Mouse (Mus musculus) CH12.LX (cell line): ENCODE data around the gene Setd5. TPM values are rescaled to one million over a fixed set of nuclear protein-coding genes. Genes with fewer than 3 reads are reported as not detected.
A peak's percentile ranks its signal among the peaks of the same experiment; 100 is the strongest.

Source experiments
- DNase-seq: peaks from one replicate; pipeline ENCODE4 v3.0.0-alpha.2; 2013; ENCODE audit errors: extremely low read depth
- H3K27ac ChIP-seq: 2 replicates; pipeline ENCODE4 v1.5.1; 2012; ENCODE audit warnings: low read depth, mild to moderate bottlenecking, control low read depth, moderate library complexity; ENCODE audit not compliant: insufficient read depth
- H3K27me3 ChIP-seq: replicated peaks from 2 replicates; pipeline ENCODE3; 2012; ENCODE audit warnings: inconsistent platforms
- H3K36me3 ChIP-seq, 2 experiments: replicated peaks in 1 of 2; 2 replicates each; pipeline versions ENCODE3 to v1.6.1; 2012; ENCODE audit warnings: inconsistent platforms in 1 of 2, low read length in 1 of 2, mild to moderate bottlenecking in 1 of 2, mixed read lengths in 1 of 2, moderate library complexity in 1 of 2; ENCODE audit not compliant: control insufficient read depth in 1 of 2, insufficient read depth in 1 of 2
- H3K4me1 ChIP-seq, 2 experiments: 2 replicates each; pipeline ENCODE4 v1.6.1; 2012; ENCODE audit warnings: inconsistent platforms in 1 of 2, moderate library complexity in 1 of 2; ENCODE audit not compliant: insufficient read depth in 2 of 2, control insufficient read depth in 1 of 2
- H3K4me2 ChIP-seq: 2 replicates; pipeline ENCODE4 v1.6.1; 2012; ENCODE audit warnings: low read depth, mild to moderate bottlenecking, control low read depth; ENCODE audit not compliant: poor library complexity, insufficient read depth, severe bottlenecking
- H3K4me3 ChIP-seq, 3 experiments: fragments of 150-350 bp in 1 of 3; sonication (generic) in 1 of 3; replicated peaks in 1 of 3; 2 replicates each; pipeline versions ENCODE3 to v1.5.1; 2011 to 2012; ENCODE audit warnings: low read depth in 2 of 3, low read length in 2 of 3, mild to moderate bottlenecking in 2 of 3, moderate library complexity in 2 of 3, control low read depth in 1 of 3, improper control_type of control experiment in 1 of 3, inconsistent platforms in 1 of 3, mixed read lengths in 1 of 3; ENCODE audit not compliant: poor library complexity in 1 of 3
- H3K79me2 ChIP-seq: replicated peaks from 2 replicates; pipeline ENCODE4 v1.6.1; 2012; ENCODE audit warnings: mild to moderate bottlenecking, moderate library complexity; ENCODE audit not compliant: control insufficient read depth, poor library complexity, insufficient read depth, severe bottlenecking; ENCODE audit errors: extremely low read depth
- H3K9ac ChIP-seq: 2 replicates; pipeline ENCODE4 v1.6.1; 2012; ENCODE audit warnings: low read depth, mild to moderate bottlenecking, control low read depth, moderate library complexity; ENCODE audit not compliant: insufficient read depth
- H3K9me3 ChIP-seq: replicated peaks from 2 replicates; pipeline ENCODE3; 2012; ENCODE audit warnings: low read length, inconsistent platforms, mixed read lengths
- E2F4 ChIP-seq: IDR thresholded peaks from 2 replicates; pipeline ENCODE4 v1.6.1; 2011; ENCODE audit warnings: low read depth, low read length, improper control_type of control experiment; ENCODE audit not compliant: insufficient replicate concordance
- ETS1 ChIP-seq: conservative IDR thresholded peaks from 2 replicates; pipeline ENCODE4 v1.6.1; 2012; ENCODE audit warnings: low read depth, mild to moderate bottlenecking, inconsistent platforms, low read length, improper control_type of control experiment, moderate library complexity
- GABPA ChIP-seq: IDR thresholded peaks from 2 replicates; pipeline ENCODE4 v1.6.1; 2012; ENCODE audit warnings: low read depth, low read length, improper control_type of control experiment, inconsistent platforms; ENCODE audit not compliant: insufficient replicate concordance
- HCFC1 ChIP-seq: IDR thresholded peaks from 2 replicates; pipeline ENCODE4 v1.6.1; 2012; ENCODE audit warnings: low read depth, mild to moderate bottlenecking, inconsistent platforms, low read length, improper control_type of control experiment
- JUND ChIP-seq: conservative IDR thresholded peaks from 2 replicates; pipeline ENCODE4 v1.6.1; 2011; ENCODE audit warnings: low read depth, low read length, improper control_type of control experiment
- MAFK ChIP-seq: IDR thresholded peaks from 2 replicates; pipeline ENCODE4 v1.6.1; 2011; ENCODE audit warnings: low read length, improper control_type of control experiment; ENCODE audit not compliant: insufficient replicate concordance
- MAX ChIP-seq: IDR thresholded peaks from 2 replicates; pipeline ENCODE4 v1.6.1; 2011; ENCODE audit warnings: low read length, improper control_type of control experiment
- MAZ ChIP-seq: IDR thresholded peaks from 2 replicates; pipeline ENCODE4 v1.6.1; 2012; ENCODE audit warnings: low read depth, mild to moderate bottlenecking, inconsistent platforms, low read length, improper control_type of control experiment, moderate library complexity
- MXI1 ChIP-seq: IDR thresholded peaks from 2 replicates; pipeline ENCODE4 v1.6.1; 2011; ENCODE audit warnings: mild to moderate bottlenecking, low read depth, low read length, improper control_type of control experiment
- NELFE ChIP-seq: IDR thresholded peaks from 2 replicates; pipeline ENCODE4 v1.6.1; 2011; ENCODE audit warnings: low read depth, low read length, improper control_type of control experiment
- POLR2A ChIP-seq: IDR thresholded peaks from 2 replicates; pipeline ENCODE4 v1.6.1; 2011; ENCODE audit warnings: low read depth, mild to moderate bottlenecking, improper control_type of control experiment, low read length
- TCF12 ChIP-seq: IDR thresholded peaks from 2 replicates; pipeline ENCODE4 v1.6.1; 2014; ENCODE audit warnings: low read depth, mild to moderate bottlenecking, inconsistent platforms, low read length, improper control_type of control experiment
- UBTF ChIP-seq: IDR thresholded peaks from 2 replicates; pipeline ENCODE4 v1.6.1; 2012; ENCODE audit warnings: low read depth, mild to moderate bottlenecking, inconsistent platforms, low read length, improper control_type of control experiment, moderate library complexity
- ZKSCAN1 ChIP-seq: IDR thresholded peaks from 2 replicates; pipeline ENCODE4 v1.6.1; 2012; ENCODE audit warnings: low read depth, inconsistent platforms, low read length, improper control_type of control experiment, borderline replicate concordance
- ZMIZ1 ChIP-seq: IDR thresholded peaks from 2 replicates; pipeline ENCODE4 v1.6.1; 2012; ENCODE audit warnings: low read depth, mild to moderate bottlenecking, inconsistent platforms, low read length, improper control_type of control experiment
- dilution Hi-C: fragments of 300-500 bp; cut with MboI; formaldehyde crosslinking; loops from 2 replicates; pipeline ENCODE4 v1.14.3; 2020; ENCODE audit warnings: low sequenced_read_pairs; ENCODE audit not compliant: extremely low pct_unique_long_range_greater_than_20kb, extremely low pct_ligation_motif_present
- in situ Hi-C: fragments of 300-500 bp; cut with MboI; formaldehyde crosslinking; loops from 3 replicates; pipeline ENCODE4 v1.14.3; 2019; ENCODE audit warnings: low sequenced_read_pairs, low pct_ligation_motif_present, low pct_unique_long_range_greater_than_20kb, mixed read lengths
- polyA plus RNA-seq: library from polyadenylated mRNA; unstranded; fragments of >175 nt; gene quantifications from 2 replicates; pipeline ENCODE4 v1.2.1, GENCODE M21; 2012; ENCODE audit warnings: low read depth; ENCODE audit not compliant: insufficient read length
- total RNA-seq, 2 experiments: library from RNA; depleted of rRNA; stranded (reverse); fragments of 300-350 nt in 1 of 2; fragments of >200 nt in 1 of 2; gene quantifications; 2 replicates each; pipeline ENCODE4 v1.2.3; 2012 to 2014

Setd5 gene
- total and polyA plus RNA-seq, 3 experiments: 56.8 to 80.4 (median 67.4) TPM

- dilution Hi-C loops: no loop called here
- H3K79me2 ChIP-seq: peaks cover 31% of the 10 kb centered on the region
- no peaks in the 10 kb centered on the region for H3K27me3 ChIP-seq
- TF ChIP-seq ZKSCAN1 (no peak), MAFK (no peak), ZMIZ1 (no peak), HCFC1 (no peak), UBTF (no peak), E2F4 (no peak), NELFE (no peak), POLR2A (no peak), MAZ (no peak), ETS1 (no peak), GABPA (no peak)
- H3K4me2 ChIP-seq: peak overlapping the region; percentile 94
- H3K9me3 ChIP-seq: no peaks in the 10 kb centered on the region
- peak overlapping the region; percentile 73 for H3K9ac ChIP-seq
- H3K36me3 ChIP-seq: peaks cover 16 to 43% of the 10 kb centered on the region in 2 experiments
- DNase-seq: no peak
- in situ Hi-C loops: loop anchor here (10.0 kb wide), 1 partner anchor 256 kb away; the partner anchor contains the start of gene Brpf1
- no peak overlapping the region for H3K27ac ChIP-seq
- peak overlapping the region in 1 of 3 experiments; percentile 36 for H3K4me3 ChIP-seq
- H3K4me1 ChIP-seq: peaks cover 3 to 25% of the 10 kb centered on the region in 2 experiments; a peak in 3 of 4 replicates
Measured at GRCm38 (mm10) chr6:113048371-113048770, 28.8 kb upstream of the Setd5 start.

DNA sequence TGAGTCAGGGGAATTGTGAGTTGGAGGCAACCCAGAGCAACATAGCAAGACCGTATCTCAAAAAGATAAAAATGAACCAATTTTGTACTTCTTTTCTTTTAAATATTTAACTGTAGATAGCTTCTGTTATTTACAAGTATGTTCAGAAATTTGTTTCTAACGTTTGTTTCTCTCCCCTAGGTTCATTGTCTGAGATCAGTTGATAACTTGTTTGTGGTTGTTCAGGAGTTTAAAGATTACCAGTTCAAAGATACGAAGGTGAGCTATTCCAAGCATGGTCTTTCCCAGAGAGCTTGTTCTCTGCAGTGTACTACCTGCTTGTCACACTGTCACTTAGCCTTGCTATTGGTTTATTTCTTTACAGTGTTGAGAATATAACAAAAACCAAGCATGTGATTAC lies 28.0 kb upstream of the Setd5 start:
- peak overlapping the region; percentile 9; the same call in 1 of the 2 replicates for H3K4me2 ChIP-seq
- H3K9ac ChIP-seq: no peak overlapping the region
- no peak overlapping the region for H3K4me3 ChIP-seq
- no peak overlapping the region for H3K27ac ChIP-seq
- DNase-seq: no peak
- TF ChIP-seq NELFE (no peak), POLR2A (no peak), MAX (no peak), E2F4 (no peak), MXI1 (no peak), TCF12 (no peak), ETS1 (no peak), JUND (no peak)
- dilution Hi-C loops (no loop called here), in situ Hi-C loops (loop anchor here (10.0 kb wide), 1 partner anchor 256 kb away; the partner anchor contains the start of gene Brpf1)
- peaks cover 3 to 24% of the 10 kb centered on the region in 2 experiments; a peak in 3 of 4 replicates for H3K4me1 ChIP-seq
- peaks cover 31% of the 10 kb centered on the region for H3K79me2 ChIP-seq
- no peaks in the 10 kb centered on the region for H3K9me3 ChIP-seq
- H3K36me3 ChIP-seq: peaks cover 16 to 46% of the 10 kb centered on the region in 2 experiments
- H3K27me3 ChIP-seq: no peaks in the 10 kb centered on the region
